Mouse (Mus musculus) forebrain, embryonic 11.5 days (tissue): ENCODE measurements at regions not wholly inside any gene's neighbourhood (a gene's known extent, or its start where the extent isn't known, plus 50 kb on each side); places are given as distances from the start of the nearest gene placed in this dataset.
"Not testable (repeated sequence)": the region's sequence is repeated elsewhere in the genome, so short reads cannot be mapped to it uniquely, and the experiment has no call there.

ENCODE experiments used
- ATAC-seq: fragments of 200-750 bp; cut with Nextera tagmentation; replicated peaks from 2 replicates; pipeline ENCODE4 v1.8.0; 2017; ENCODE audit warnings: moderate TSS enrichment; ENCODE audit not compliant: low FRiP score
- DNase-seq: peaks from one replicate; pipeline ENCODE4 v3.0.0-alpha.2; 2017; ENCODE audit warnings: low spot score
- H3K27ac ChIP-seq: fragments of 300-500 bp; sonication (generic); 2 replicates; pipeline ENCODE4 v1.5.1; 2014; ENCODE audit warnings: low read depth, low read length
- H3K27me3 ChIP-seq: fragments of 300-500 bp; sonication (generic); 2 replicates; pipeline ENCODE4 v1.6.1; 2014; ENCODE audit warnings: mild to moderate bottlenecking, low read length, mixed read lengths; ENCODE audit not compliant: control insufficient read depth, insufficient read depth
- H3K36me3 ChIP-seq: fragments of 300-500 bp; sonication (generic); 2 replicates; pipeline ENCODE4 v1.6.1; 2014; ENCODE audit warnings: mild to moderate bottlenecking, low read length, moderate library complexity, mixed read lengths; ENCODE audit not compliant: control insufficient read depth, insufficient read depth
- H3K4me1 ChIP-seq: fragments of 300-500 bp; sonication (generic); replicated peaks from 2 replicates; pipeline ENCODE4 v1.6.1; 2014; ENCODE audit warnings: low read length, mixed read lengths; ENCODE audit not compliant: control insufficient read depth, insufficient read depth
- H3K4me2 ChIP-seq: fragments of 300-500 bp; sonication (generic); 2 replicates; pipeline ENCODE4 v1.6.1; 2014; ENCODE audit warnings: low read depth, mild to moderate bottlenecking, low read length, moderate library complexity, mixed read lengths; ENCODE audit not compliant: severe bottlenecking
- H3K4me3 ChIP-seq: fragments of 300-500 bp; sonication (generic); 2 replicates; pipeline ENCODE4 v1.5.1; 2014; ENCODE audit warnings: low read depth, low read length
- H3K9ac ChIP-seq: fragments of 300-500 bp; sonication (generic); 2 replicates; pipeline ENCODE4 v1.6.1; 2014; ENCODE audit warnings: low read length
- H3K9me3 ChIP-seq: fragments of 300-500 bp; sonication (generic); 2 replicates; pipeline ENCODE4 v1.6.1; 2016; ENCODE audit warnings: low read length, mixed read lengths; ENCODE audit not compliant: control insufficient read depth
- WGBS: fragments of 180-500 bp; shearing (Covaris S2); extraction: QIAGEN DNeasy Blood & Tissue Kit; methylation state at CpG from one replicate; pipeline ENCODE4 v1.1.7; 2014; 5-methylcytosine and 5-hydroxymethylcytosine counted together

GRCm38 (mm10) chr1:18058211-18058971, 87.3 kb downstream of the Crisp4 start:
- peak; percentile 76 for DNase-seq
- no peaks in the 10 kb centered on the region for H3K4me1 ChIP-seq
- H3K4me2 ChIP-seq: peak overlapping the region; percentile 82
- no peaks in the 10 kb centered on the region for H3K9me3 ChIP-seq
- peaks cover 27% of the 10 kb centered on the region for H3K27me3 ChIP-seq
- WGBS: under 1% methylated on average over 77 of the region's 77 CpGs
- peak overlapping the region; percentile 54 for H3K4me3 ChIP-seq
- H3K9ac ChIP-seq: peak overlapping the region; percentile 66
- no peaks in the 10 kb centered on the region for H3K36me3 ChIP-seq
- ATAC-seq: peak; percentile 76
- H3K27ac ChIP-seq: no peak overlapping the region

GRCm38 (mm10) chr1:18057646-18058210, 88.0 kb downstream of the Crisp4 start:
- WGBS: 1% methylated on average over 26 of the region's 26 CpGs
- peak; percentile 65 for ATAC-seq
- H3K4me2 ChIP-seq: peak overlapping the region; percentile 82
- H3K36me3 ChIP-seq: no peaks in the 10 kb centered on the region
- H3K4me3 ChIP-seq: peak overlapping the region; percentile 54
- peak overlapping the region; percentile 66 for H3K9ac ChIP-seq
- DNase-seq: peak; percentile 59
- H3K4me1 ChIP-seq: no peaks in the 10 kb centered on the region
- H3K27me3 ChIP-seq: peaks cover 27% of the 10 kb centered on the region
- H3K27ac ChIP-seq: no peak overlapping the region
- H3K9me3 ChIP-seq: no peaks in the 10 kb centered on the region

GRCm38 (mm10) chr1:18057003-18057402, 88.7 kb downstream of the Crisp4 start:
- not testable (repeated sequence) for ATAC-seq, H3K36me3 ChIP-seq, H3K9ac ChIP-seq, H3K9me3 ChIP-seq, H3K27ac ChIP-seq, H3K4me1 ChIP-seq
- Histone ChIP-seq H3K27me3 (peaks cover 27% of the 10 kb centered on the region), H3K4me3 (peak overlapping the region; percentile 54), H3K4me2 (peak overlapping the region; percentile 82)
- peak; percentile 52 for DNase-seq
- WGBS: 6% methylated on average over 11 of the region's 11 CpGs

- no peak overlapping the region for H3K4me3 ChIP-seq
- ATAC-seq (no peak), DNase-seq (no peak)
- H3K27ac ChIP-seq: no peak overlapping the region
- H3K4me2 ChIP-seq: no peak overlapping the region
- no peaks in the 10 kb centered on the region for H3K9me3 ChIP-seq
- no peak overlapping the region for H3K9ac ChIP-seq
- WGBS: 58% methylated on average over 3 of the region's 3 CpGs
- no peaks in the 10 kb centered on the region for H3K4me1 ChIP-seq
- H3K27me3 ChIP-seq: no peaks in the 10 kb centered on the region
- H3K36me3 ChIP-seq: no peaks in the 10 kb centered on the region
Observed at GRCm38 (mm10) chr1:18030226-18030625, 115.5 kb downstream of the Crisp4 start.

GRCm38 (mm10) chr1:18012941-18013340, 132.8 kb downstream of the Crisp4 start:
- H3K27ac ChIP-seq, H3K4me3 ChIP-seq, H3K4me1 ChIP-seq, H3K36me3 ChIP-seq, ATAC-seq, DNase-seq, H3K9me3 ChIP-seq, H3K4me2 ChIP-seq, H3K9ac ChIP-seq, H3K27me3 ChIP-seq: not testable (repeated sequence)

- Histone ChIP-seq H3K9me3 (no peaks in the 10 kb centered on the region), H3K9ac (no peak overlapping the region), H3K4me3 (no peak overlapping the region), H3K27ac (no peak overlapping the region), H3K27me3 (no peaks in the 10 kb centered on the region), H3K36me3 (no peaks in the 10 kb centered on the region), H3K4me1 (no peaks in the 10 kb centered on the region), H3K4me2 (no peak overlapping the region)
- peak; percentile 59 for DNase-seq
- 21% methylated on average over 3 of the region's 3 CpGs for WGBS
- peak; percentile 82 for ATAC-seq
Observed at GRCm38 (mm10) chr1:17980604-17981003, 165.1 kb downstream of the Crisp4 start.

- no peak for ATAC-seq
- no peaks in the 10 kb centered on the region for H3K36me3 ChIP-seq
- 91% methylated on average over 2 of the region's 2 CpGs for WGBS
- no peaks in the 10 kb centered on the region for H3K4me1 ChIP-seq
- no peak overlapping the region for H3K4me3 ChIP-seq
- no peak overlapping the region for H3K27ac ChIP-seq
- H3K9ac ChIP-seq: no peak overlapping the region
- H3K4me2 ChIP-seq: no peak overlapping the region
- H3K9me3 ChIP-seq: no peaks in the 10 kb centered on the region
- DNase-seq: no peak
- no peaks in the 10 kb centered on the region for H3K27me3 ChIP-seq
Observed at GRCm38 (mm10) chr1:17978086-17978485, 167.6 kb downstream of the Crisp4 start.

- ATAC-seq, H3K4me2 ChIP-seq, H3K27me3 ChIP-seq, H3K4me1 ChIP-seq, H3K4me3 ChIP-seq, H3K9me3 ChIP-seq, DNase-seq, H3K36me3 ChIP-seq, H3K9ac ChIP-seq, H3K27ac ChIP-seq: not testable (repeated sequence)
- 97% methylated on average over 14 of the region's 21 CpGs for WGBS
Observed at GRCm38 (mm10) chr1:17956881-17957280, 188.8 kb downstream of the Crisp4 start.
